Mouse (Mus musculus): Measurements from ENCODE around the gene Clca3b. TPM values are rescaled to one million over a fixed set of nuclear protein-coding genes. Genes with fewer than 3 reads are reported as not detected.
"Not testable (repeated sequence)": the region's sequence is repeated elsewhere in the genome, so short reads cannot be mapped to it uniquely, and the experiment has no call there.

The Clca3b gene
- polyA plus RNA-seq (2015; fragmentation: Nextera tagmentation; extraction: Ambion mirVana), result not detected in 2 replicates

DNA sequence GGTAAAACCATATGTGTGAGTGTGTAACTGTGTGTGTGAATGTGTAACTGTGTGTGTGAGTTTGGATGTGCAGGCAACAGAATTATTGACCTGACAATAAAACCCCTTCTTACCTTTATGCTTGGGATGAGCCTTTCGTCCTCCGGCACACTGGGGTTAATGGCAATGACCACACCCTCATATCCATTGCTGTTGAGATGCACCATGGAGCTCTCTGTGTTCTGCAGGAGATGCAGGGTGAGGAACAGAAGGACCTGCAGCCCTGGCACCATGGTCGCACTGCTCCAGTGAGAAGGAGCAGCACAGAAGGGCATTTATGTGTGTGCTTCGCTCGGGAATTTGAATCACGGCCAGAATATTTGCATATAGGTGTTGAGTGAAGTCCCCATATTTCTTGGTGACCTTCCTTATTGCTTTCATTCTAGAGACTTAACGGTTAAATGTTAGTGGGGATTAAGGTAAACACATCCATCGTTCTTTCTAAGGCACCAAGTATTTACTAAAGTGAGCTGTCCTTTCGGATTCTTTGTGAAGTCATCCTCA is at the start of gene Clca3b:
Clca3b (minus strand) TSS at position 344 of the 543 bp plus-strand sequence.
- ATAC-seq (ENCODE audit: low FRiP score, low read depth); H3K27me3 ChIP-seq; H3K36me3 ChIP-seq; H3K4me1 ChIP-seq (replicated peaks); H3K9ac ChIP-seq; H3K4me2 ChIP-seq; H3K4me3 ChIP-seq; H3K27ac ChIP-seq (replicated peaks); H3K9me3 ChIP-seq: not testable (repeated sequence)
- WGBS, result 89% methylated on average over 9 of the region's 9 CpGs

DNA sequence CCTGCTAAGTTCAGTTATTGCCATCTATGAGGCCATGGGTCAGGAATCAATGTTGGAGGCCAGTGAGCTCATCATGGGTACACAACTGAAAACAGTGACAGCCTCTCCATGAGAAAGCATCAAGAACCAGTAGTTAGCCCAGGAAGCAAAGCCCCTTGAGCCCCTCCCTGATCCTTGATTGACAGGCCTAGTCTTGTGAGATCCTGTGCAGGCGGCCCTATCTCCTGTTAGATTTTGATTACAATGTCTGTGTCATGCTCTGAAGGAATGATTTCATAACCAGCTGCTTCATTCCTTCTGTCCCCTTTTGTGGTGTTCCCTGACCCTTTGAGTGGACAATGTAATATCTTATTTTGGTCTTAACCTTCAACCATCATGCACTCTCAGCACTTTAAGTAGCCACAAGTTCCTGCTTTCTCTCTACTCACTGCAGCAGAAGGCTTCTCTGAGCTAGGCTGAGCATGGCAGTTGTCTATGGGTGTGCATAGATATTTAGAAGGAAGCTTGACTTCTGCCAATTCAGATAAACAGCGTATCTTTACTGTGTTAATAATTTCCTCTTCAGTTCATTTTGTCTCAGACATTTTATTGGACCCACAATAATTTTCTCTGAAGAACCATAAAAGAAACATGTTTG is 48.0 kb upstream of the Clca3b start:
- ATAC-seq (ENCODE audit: low FRiP score, low read depth), result no peak
- WGBS, result 88% methylated on average over 2 of the region's 2 CpGs
- no peak overlapping the region for H3K9ac ChIP-seq

DNA sequence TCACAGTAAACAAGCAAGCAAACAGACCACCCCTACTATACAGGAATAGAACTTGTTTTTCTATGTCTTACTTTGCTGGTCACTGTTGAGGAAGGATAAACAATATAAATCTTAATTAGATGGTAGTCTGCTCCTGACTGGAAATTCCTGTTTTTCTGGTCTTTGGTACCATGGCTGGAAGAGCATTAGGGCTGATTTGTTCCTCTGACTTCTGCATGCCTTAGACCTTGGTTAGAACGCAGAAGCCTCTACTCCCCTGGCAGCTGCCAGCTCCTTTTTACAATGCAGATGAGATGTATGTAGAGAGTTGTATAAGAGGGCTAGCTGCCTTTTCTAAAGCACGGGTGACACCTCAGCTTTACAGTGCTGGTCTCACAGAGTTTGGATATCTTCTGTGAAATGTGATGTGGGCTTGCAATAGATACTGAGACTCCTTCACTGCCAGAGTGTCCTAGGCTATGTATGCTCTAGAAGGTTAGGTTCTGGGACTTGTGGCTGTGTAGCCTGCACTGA is 41.1 kb upstream of the Clca3b start:
- H3K4me1 ChIP-seq (replicated peaks), result no peaks in the 10 kb centered on the region
- WGBS, result 53% methylated on average over 2 of the region's 2 CpGs
- no peak overlapping the region for H3K4me3 ChIP-seq
- ATAC-seq (ENCODE audit: low FRiP score, low read depth), result no peak
- no peak overlapping the region for H3K9ac ChIP-seq
- no peaks in the 10 kb centered on the region for H3K27me3 ChIP-seq
- no peaks in the 10 kb centered on the region for H3K36me3 ChIP-seq
- no peak overlapping the region for H3K27ac ChIP-seq (replicated peaks)
- H3K4me2 ChIP-seq, result no peak overlapping the region
- no peaks in the 10 kb centered on the region for H3K9me3 ChIP-seq

More for the DNA sequence above, 48.0 kb upstream of the Clca3b start:
- Histone ChIP-seq H3K4me2 (no peak overlapping the region), H3K4me3 (no peak overlapping the region), H3K4me1 (replicated peaks) (no peaks in the 10 kb centered on the region), H3K36me3 (no peaks in the 10 kb centered on the region), H3K9me3 (no peaks in the 10 kb centered on the region), H3K27ac (replicated peaks) (no peak overlapping the region), H3K27me3 (no peaks in the 10 kb centered on the region)

DNA sequence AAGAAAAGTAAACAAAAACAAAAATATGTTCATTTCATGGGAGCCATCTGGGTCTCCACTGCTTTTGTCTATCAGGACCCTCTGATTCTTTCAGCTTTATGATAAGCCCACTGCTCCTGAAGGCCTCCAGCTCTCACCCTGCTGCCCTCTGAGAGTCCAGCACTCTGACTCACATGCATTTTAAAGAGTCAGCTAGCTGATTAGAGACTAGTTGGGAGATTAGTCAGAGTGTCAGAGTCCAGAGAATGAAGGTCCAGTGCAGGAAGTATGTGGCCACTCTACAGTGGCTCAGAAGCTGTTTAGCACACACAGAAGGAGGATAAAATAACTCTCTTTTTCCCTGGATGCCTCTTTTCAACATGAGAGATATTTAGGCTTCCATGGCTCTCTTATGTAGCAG is 37.8 kb upstream of the Clca3b start:
- no peaks in the 10 kb centered on the region for H3K9me3 ChIP-seq
- no peak overlapping the region for H3K4me3 ChIP-seq
- no peak for ATAC-seq (ENCODE audit: low FRiP score, low read depth)
- H3K36me3 ChIP-seq, result no peaks in the 10 kb centered on the region
- H3K4me2 ChIP-seq, result no peak overlapping the region
- no peak overlapping the region for H3K27ac ChIP-seq (replicated peaks)
- no peaks in the 10 kb centered on the region for H3K4me1 ChIP-seq (replicated peaks)
- H3K9ac ChIP-seq, result no peak overlapping the region
- H3K27me3 ChIP-seq, result no peaks in the 10 kb centered on the region

DNA sequence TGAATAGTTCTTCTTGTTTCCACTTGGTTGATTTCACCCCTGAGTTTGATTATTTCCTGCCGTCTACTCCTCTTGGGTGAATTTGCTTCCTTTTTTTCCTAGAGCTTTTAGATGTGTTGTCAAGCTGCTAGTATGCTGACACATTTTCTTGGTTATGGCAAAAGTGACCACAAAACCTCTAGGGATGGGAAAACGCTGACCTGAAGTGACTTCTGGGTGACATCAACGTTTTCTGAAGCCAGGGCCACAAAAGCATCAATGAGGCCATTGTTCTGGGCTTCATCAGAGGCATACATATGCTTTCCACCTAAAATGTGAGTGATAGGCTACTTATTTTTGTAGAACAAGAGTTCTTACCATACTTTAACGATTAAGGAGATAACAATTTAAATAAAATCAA is 22.9 kb upstream of the Clca3b start:
- H3K27me3 ChIP-seq; H3K27ac ChIP-seq (replicated peaks); H3K9me3 ChIP-seq; H3K4me3 ChIP-seq; H3K9ac ChIP-seq; H3K4me1 ChIP-seq (replicated peaks); H3K4me2 ChIP-seq; H3K36me3 ChIP-seq; ATAC-seq (ENCODE audit: low FRiP score, low read depth): not testable (repeated sequence)
- 34% methylated on average over 4 of the region's 4 CpGs for WGBS

DNA sequence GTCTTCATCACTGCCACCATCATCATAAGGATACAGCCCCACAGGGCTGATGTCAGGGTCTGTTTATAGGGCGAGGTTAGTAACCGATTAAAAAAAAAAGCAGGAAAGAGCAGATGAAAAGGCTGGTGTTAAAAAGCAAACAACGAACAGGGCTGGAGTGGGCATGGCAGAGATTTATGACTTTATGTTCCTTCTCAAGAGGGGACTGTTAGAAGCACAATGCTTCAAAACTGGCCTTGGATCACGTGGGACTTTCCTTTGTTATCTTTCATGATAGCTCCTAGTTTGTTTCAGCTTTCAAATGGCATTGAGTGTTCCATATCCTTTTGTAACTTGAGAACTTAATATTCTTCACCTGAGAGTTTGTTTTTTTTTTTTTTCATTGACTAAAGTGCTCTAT is 427 bp upstream of the Clca3b start:
- H3K9ac ChIP-seq, result no peak overlapping the region
- no peak overlapping the region for H3K4me3 ChIP-seq
- H3K4me1 ChIP-seq (replicated peaks), result no peaks in the 10 kb centered on the region
- H3K4me2 ChIP-seq, result no peak overlapping the region
- H3K9me3 ChIP-seq, result no peaks in the 10 kb centered on the region
- H3K36me3 ChIP-seq, result no peaks in the 10 kb centered on the region
- no peaks in the 10 kb centered on the region for H3K27me3 ChIP-seq
- ATAC-seq (ENCODE audit: low FRiP score, low read depth), result no peak
- no peak overlapping the region for H3K27ac ChIP-seq (replicated peaks)
- 58% methylated on average over 4 of the region's 4 CpGs for WGBS

DNA sequence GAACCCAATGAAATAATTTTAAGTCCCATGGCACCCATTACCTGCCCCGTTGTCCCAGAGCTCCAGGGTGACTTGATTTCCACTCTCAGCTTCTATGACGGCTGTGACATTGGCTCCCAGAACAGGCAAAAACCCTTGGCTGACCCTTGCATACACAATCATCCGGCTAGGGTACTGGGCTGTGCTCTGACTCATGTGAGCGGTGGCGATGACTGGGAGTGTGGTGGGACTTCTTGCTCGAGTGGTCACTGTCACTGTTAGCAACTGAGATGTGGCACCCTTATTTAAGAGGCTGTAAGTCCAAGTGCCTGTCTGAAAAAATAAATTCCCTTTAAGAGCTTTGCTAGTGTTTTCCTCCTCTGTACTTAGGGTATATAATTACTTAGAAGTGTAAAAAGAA is 21.9 kb downstream of the Clca3b start:
- Histone ChIP-seq H3K4me2 (no peak overlapping the region), H3K27ac (replicated peaks) (no peak overlapping the region), H3K36me3 (no peaks in the 10 kb centered on the region), H3K4me3 (no peak overlapping the region), H3K9me3 (no peaks in the 10 kb centered on the region), H3K4me1 (replicated peaks) (no peaks in the 10 kb centered on the region), H3K9ac (no peak overlapping the region), H3K27me3 (no peaks in the 10 kb centered on the region)
- 82% methylated on average over 6 of the region's 6 CpGs for WGBS
- ATAC-seq (ENCODE audit: low FRiP score, low read depth), result no peak

DNA sequence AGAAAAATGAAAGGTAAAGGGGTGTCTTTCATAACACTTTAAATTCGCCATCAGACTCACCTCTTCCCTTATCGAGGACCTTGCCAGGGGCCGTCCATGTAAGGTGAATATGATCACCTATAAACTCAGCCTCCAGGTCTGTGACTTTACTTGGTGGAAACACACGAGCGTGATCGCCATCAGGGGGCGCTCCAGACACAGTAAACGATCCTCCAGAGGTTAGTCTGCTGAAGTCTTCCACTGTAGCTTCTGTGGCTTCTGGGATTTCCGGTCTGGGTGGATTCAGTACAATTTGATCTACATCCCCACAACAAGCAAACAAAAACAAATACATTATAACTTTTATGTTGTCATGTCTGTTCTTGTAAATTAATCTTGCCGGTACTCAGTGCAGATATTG is 24.0 kb downstream of the Clca3b start:
- Histone ChIP-seq H3K36me3 (no peaks in the 10 kb centered on the region), H3K27ac (replicated peaks) (no peak overlapping the region), H3K27me3 (no peaks in the 10 kb centered on the region), H3K4me3 (no peak overlapping the region), H3K9ac (no peak overlapping the region), H3K4me2 (no peak overlapping the region), H3K9me3 (no peaks in the 10 kb centered on the region), H3K4me1 (replicated peaks) (no peaks in the 10 kb centered on the region)
- 17% methylated on average over 10 of the region's 10 CpGs for WGBS
- peak; percentile 69; the same call in 1 of the 2 replicates for ATAC-seq (ENCODE audit: low FRiP score, low read depth)

DNA sequence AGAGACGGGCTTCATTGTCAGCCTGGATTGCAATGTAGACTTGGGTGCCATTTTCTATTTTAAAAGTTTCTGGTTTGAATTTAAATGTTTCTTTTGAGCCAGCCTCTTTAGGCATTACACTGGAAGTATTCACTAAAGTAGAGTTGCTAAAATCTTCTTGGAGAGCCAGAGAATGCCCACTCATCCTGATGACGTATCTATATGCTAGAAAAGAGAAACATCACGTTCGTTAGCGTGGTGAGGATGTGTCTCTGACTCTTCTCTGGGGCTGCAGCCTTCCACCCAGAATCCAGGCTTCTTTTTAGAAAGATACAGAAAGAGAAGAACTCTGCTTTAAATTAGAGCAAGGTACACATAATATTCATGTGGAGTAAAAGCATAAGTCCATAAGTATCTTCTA is 25.8 kb downstream of the Clca3b start:
- Histone ChIP-seq H3K36me3 (no peaks in the 10 kb centered on the region), H3K4me3 (no peak overlapping the region), H3K4me1 (replicated peaks) (no peaks in the 10 kb centered on the region), H3K27ac (replicated peaks) (no peak overlapping the region), H3K27me3 (no peaks in the 10 kb centered on the region), H3K4me2 (no peak overlapping the region), H3K9ac (no peak overlapping the region), H3K9me3 (no peaks in the 10 kb centered on the region)
- WGBS, result 81% methylated on average over 5 of the region's 5 CpGs
- no peak for ATAC-seq (ENCODE audit: low FRiP score, low read depth)

DNA sequence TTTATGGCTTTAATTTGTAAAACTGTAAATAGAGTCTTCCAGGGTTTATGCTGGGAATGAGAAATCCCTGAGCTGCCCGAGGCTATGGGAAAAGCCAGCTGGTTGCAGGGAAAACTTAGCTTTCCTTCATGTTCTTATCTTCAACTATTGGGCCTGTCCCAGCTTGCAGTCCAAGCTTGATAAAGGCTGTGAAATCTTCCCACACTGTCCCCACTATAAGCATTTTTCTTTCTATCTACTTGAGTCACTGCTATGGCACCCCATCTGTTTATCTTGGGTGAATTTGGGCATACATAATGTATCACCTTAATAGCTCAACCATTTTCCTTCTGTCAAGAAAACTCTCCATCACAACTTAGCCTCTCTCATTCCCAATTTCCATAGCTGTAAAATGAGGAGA is 28.5 kb downstream of the Clca3b start:
- H3K4me2 ChIP-seq, result no peak overlapping the region
- ATAC-seq (ENCODE audit: low FRiP score, low read depth), result no peak
- H3K27me3 ChIP-seq, result no peaks in the 10 kb centered on the region
- no peak overlapping the region for H3K9ac ChIP-seq
- no peaks in the 10 kb centered on the region for H3K36me3 ChIP-seq
- H3K9me3 ChIP-seq, result no peaks in the 10 kb centered on the region
- no peaks in the 10 kb centered on the region for H3K4me1 ChIP-seq (replicated peaks)
- no peak overlapping the region for H3K4me3 ChIP-seq
- 70% methylated on average over 1 of the region's 1 CpGs for WGBS
- no peak overlapping the region for H3K27ac ChIP-seq (replicated peaks)

DNA sequence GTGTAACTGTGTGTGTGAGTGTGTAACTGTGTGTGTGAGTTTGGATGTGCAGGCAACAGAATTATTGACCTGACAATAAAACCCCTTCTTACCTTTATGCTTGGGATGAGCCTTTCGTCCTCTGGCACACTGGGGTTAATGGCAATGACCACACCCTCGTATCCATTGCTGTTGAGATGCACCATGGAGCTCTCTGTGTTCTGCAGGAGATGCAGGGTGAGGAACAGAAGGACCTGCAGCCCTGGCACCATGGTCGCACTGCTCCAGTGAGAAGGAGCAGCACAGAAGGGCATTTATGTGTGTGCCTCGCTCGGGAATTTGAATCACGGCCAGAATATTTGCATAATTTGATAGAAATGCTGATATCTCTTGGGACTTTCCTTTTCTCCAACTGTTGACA is 29.9 kb downstream of the Clca3b start, which contains the start of gene Clca3a2:
Clca3a2 (minus strand) TSS at position 276 of the 400 bp plus-strand sequence.
- H3K4me3 ChIP-seq; H3K4me2 ChIP-seq; H3K9ac ChIP-seq; H3K4me1 ChIP-seq (replicated peaks); ATAC-seq (ENCODE audit: low FRiP score, low read depth); H3K9me3 ChIP-seq; H3K27me3 ChIP-seq; H3K27ac ChIP-seq (replicated peaks); H3K36me3 ChIP-seq: not testable (repeated sequence)
- 67% methylated on average over 6 of the region's 6 CpGs for WGBS

DNA sequence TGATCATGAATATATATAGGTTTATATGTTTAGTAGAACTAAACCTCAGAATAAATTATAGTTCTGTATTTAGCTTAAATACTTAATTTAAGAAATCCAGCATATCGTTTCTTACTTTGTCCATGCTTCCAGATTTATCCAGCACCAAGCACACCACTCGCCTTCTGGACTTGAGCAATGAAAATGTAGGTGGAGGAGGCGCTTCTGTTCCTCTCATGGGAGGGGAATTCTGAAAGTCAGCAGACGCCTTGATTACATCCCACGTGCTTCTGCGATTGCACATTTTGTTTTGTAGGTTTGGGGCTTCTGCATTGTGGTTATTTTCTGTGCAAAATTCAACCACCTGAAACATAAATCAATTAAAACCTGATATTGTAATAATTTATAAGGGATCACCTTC is 35.8 kb downstream of the Clca3b start:
- ATAC-seq (ENCODE audit: low FRiP score, low read depth); H3K4me3 ChIP-seq: not testable (repeated sequence)
- 89% methylated on average over 6 of the region's 6 CpGs for WGBS

DNA sequence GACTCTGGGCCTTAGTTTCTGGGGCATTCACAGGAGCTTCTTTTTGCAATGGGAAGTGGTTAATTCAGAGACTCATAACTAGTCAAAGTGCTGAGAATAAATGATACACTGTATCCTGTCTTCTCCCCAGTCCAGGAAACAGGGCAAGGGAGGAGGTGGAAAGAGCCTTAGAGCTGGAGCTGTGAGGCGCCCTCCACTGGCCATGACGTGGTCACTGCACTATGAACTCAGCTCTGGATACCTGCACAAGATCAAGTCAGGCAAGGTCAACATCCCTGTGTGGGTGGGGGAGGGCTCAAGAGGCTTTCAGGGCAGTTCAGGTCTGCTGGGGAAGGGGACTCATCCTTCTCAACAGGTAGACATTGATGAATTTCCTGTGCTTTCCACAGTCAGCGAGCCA is 37.3 kb downstream of the Clca3b start:
- no peak overlapping the region for H3K27ac ChIP-seq (replicated peaks)
- no peak overlapping the region for H3K4me3 ChIP-seq
- WGBS, result 39% methylated on average over 3 of the region's 3 CpGs
- H3K27me3 ChIP-seq, result no peaks in the 10 kb centered on the region
- H3K9me3 ChIP-seq, result no peaks in the 10 kb centered on the region
- H3K36me3 ChIP-seq, result no peaks in the 10 kb centered on the region
- ATAC-seq (ENCODE audit: low FRiP score, low read depth), result no peak
- no peaks in the 10 kb centered on the region for H3K4me1 ChIP-seq (replicated peaks)
- no peak overlapping the region for H3K9ac ChIP-seq
- no peak overlapping the region for H3K4me2 ChIP-seq

More for the DNA sequence above, 35.8 kb downstream of the Clca3b start:
- H3K4me2 ChIP-seq; H3K9me3 ChIP-seq; H3K27me3 ChIP-seq; H3K4me1 ChIP-seq (replicated peaks); H3K27ac ChIP-seq (replicated peaks); H3K36me3 ChIP-seq; H3K9ac ChIP-seq: not testable (repeated sequence)
